Mouse (Mus musculus) liver, adult 2 months (tissue): ENCODE measurements around the gene Muc13.

ENCODE experiments used
- CTCF ChIP-seq: fragments of 200-500 bp; IDR thresholded peaks from 2 replicates; pipeline ENCODE4 v1.5.1; 2011; ENCODE audit warnings: low read depth, low read length, control low read depth
- POLR2A ChIP-seq: fragments of 200-500 bp; IDR thresholded peaks from 2 replicates; pipeline ENCODE4 v1.6.1; 2011; ENCODE audit warnings: low read length, control low read depth; ENCODE audit not compliant: insufficient read depth; ENCODE audit errors: extremely low read depth

DNA sequence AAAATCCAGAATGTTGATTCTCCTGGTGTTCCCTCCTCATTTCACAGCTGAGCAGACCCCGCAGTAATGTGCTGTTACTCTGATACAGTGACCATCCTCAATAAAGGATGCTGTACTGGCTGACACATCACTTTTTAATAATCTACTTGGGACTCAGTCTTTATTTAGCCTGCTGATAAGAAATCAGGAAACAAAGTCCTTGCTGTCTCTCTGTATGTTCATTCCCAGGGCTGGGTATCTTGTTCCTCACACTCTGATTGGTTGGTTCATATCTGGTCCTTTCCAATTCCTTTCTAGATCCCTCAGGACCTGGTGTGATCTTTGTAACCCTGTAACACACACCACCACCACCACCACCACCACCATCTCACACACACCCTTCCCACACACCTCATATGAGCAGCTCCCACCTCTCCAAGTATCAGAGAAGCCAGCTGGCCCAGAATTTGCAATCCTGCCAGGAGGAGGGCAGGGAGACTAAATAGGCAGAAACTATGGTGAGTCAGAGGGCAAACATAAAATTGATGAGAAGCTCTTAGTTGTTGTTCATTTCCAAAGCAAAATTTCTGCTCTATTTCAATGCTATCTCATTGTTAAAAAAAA, 18.0 kb upstream of the Muc13 start:
- TF ChIP-seq CTCF (no peak), POLR2A (no peak)
